Mouse (Mus musculus) thymus, postnatal 36 days (tissue): ENCODE data around the gene Emid1.

Source experiments
- DNase-seq, 2 experiments: peaks; one replicate each; pipeline ENCODE4 v3.0.0; 2022; ENCODE audit warnings: mixed read lengths in 2 of 2

The Emid1 gene

GRCm38 (mm10) chr11:5151680-5152337, at the start of gene Emid1:
Gene Emid1, minus strand, starts transcription at chr11:5152257.
- peak; percentile 59 to 69 for DNase-seq

DNA sequence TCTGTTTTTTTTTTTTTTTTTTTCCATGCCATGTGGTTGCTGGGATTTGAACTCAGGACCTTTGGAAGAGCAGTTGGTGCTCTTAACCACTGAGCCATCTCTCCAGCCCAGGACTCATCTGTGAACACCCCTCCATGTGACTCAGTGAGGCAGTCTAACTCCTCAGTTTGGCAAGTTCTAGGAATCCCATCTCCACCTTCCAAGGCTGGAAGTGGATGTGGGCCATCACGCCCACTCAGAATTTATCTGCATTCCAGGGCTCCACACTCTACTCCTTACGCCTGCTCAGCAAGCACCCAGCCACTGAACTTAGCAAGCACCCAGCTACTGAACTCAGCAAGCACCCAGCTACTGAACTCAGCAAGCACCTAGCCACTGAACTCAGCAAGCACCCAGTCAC, 47.8 kb upstream of the Emid1 start:
- DNase-seq = no peak

GRCm38 (mm10) chr11:5197068-5197467, 45.0 kb upstream of the Emid1 start:
- DNase-seq = no peak

DNA sequence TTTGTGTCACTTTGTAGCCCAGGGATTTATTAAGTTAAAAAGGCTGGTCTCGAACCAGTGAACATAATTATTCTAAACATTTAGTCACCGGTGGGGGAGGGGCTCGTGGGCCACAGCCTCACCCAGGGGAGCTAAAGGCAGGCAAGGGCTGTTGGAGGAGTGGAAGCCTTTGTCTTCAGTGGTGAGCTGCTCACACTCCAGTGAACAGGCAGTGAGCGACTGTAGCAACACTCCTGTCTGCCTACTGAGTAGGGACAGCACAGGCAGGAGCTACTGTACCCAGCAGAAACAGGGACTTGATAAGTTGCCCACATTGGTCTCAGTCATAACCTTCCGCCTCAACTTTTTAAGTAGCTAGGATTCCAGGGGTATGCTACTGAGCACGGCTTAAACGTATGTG, 44.5 kb upstream of the Emid1 start:
- DNase-seq = no peak

DNA sequence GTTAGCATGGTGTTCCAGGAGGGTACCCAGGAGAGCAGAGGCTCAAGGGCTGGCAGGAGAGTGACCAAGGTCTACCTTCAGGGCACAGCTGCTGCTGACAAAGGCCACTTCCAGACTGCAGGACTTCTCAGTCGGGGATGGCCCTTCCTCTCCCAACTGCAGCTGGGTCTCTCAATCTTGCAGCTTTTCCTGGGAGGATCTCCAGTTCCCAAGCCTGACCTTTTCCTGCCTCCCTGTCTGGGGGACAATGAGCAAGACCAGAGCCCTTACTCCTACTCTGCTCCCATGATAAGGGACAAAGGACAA, 41.5 kb upstream of the Emid1 start:
- DNase-seq = no peak

GRCm38 (mm10) chr11:5192840-5193575, 41.0 kb upstream of the Emid1 start:
- no peak for DNase-seq

DNA sequence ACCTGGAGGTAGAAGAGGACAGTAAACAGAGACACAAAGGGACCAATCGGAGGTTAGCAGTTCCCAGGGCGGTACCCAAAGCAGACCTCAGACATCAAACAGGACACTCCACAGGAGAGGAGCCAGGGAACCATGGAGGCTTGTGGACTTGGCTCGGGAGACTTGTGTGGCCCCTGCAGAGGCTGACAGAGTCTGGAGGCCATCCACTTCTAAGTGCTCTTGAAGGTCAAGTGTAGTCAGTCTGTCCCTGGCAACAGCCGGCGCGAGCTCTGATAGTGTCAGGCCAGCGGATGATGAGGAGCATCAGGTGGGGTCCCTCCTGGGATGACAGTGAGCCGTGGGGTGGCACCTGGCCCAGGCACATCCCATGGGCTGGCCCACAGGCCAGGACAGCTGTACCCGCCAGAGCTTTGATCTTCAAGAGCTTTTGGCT, 40.0 kb upstream of the Emid1 start:
- no peak for DNase-seq

DNA sequence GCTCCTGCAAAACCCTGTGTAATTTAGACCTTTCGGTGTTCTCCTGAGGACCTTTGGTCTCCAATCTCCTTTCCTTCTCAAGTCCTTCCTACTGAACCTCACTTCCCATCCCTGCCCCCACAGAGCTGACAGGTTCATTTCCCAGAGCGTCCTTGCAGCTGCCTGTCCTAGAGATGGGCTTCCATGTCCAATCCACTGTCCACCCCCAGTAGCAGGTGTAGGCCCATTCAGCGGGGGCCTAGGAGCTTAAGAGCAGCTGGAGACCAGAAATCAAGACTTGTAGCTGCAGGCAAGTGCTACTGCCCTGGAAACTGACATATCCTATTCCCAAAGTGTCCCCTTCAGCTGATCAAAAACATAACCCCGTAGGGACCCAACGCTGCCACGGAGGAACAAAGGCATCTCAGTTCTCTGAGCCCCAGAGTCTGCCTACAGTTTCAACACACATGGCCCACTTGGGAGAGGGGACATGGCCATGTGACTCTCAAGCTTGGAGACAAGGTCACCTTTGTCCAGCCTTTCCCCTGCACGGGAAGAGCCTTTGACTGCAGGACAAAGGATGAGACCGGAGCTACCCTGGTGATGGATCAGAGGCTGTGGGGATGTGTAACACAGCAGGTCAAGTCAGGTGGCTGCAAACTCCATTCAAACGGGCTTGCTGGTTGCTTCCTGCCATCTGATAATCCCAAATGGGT, 37.3 kb upstream of the Emid1 start:
- no peak for DNase-seq

- no peak for DNase-seq
Measured at GRCm38 (mm10) chr11:5188170-5188569, 36.1 kb upstream of the Emid1 start.

- no peak for DNase-seq
Measured at GRCm38 (mm10) chr11:5184832-5185231, 32.8 kb upstream of the Emid1 start.

DNA sequence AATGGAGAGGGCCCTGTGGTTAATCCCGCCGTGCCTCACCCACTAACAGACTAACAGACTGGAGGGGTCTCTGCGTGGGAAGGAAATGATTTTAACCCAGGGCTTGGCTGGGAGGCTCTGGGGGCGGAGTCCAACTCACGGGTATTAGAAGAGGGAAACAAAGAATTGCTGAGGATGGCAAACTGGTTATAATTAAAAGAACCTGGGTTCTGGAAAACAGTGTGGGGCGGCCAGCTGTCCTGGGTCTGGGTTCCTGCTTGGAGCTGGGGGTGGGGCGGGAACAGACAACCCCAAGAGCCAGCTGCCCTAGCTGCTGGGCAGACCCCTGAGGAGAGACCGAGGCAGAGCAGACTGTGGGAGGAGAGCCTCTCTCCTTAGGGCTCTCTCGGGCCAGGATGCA, 32.2 kb upstream of the Emid1 start:
- peak; percentile 19 to 38 for DNase-seq

DNA sequence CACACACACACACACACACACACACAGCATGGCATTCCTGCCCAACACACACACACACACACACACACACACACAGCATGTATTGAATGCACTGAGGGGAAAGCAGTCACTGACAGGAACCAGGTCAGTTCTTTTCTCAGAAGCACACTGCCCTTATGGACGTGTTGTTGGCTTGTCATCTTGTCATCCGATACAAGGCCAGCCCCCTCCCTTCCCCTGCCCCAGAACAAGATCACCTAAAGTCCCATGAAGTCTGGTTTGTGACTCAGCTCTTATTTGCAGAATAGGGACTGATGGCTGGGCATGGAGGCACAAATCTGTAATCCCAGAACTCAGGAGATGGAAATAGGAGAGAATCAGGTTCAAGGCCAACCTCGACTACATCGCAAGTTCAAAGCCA, 30.8 kb upstream of the Emid1 start:
- DNase-seq = no peak

- peak; percentile 93 to 96 for DNase-seq
Measured at GRCm38 (mm10) chr11:5181850-5182404, 29.9 kb upstream of the Emid1 start.

DNA sequence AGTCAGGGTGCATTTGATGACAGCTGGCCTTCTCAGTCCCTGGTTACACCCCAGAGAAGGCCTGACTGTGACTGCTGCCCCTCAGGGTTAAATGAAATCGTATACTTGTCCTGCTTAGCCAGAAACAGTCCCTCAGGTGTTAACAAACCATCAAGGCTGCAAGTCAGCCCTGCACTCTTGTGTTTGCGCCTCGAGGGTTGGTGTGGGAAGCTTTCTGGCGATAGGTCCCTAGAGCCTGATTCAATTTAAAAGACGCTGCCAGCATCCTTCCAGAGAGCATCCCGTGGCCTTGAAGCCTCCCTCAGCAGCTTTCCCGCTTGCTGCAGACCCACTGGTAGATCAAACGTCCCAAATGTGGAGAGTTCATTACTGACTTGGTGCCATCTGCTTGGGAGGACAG, 27.3 kb upstream of the Emid1 start:
- peak; percentile 40 to 47 for DNase-seq

- DNase-seq = peak; percentile 76 to 87
Measured at GRCm38 (mm10) chr11:5177171-5177570, 25.1 kb upstream of the Emid1 start.

DNA sequence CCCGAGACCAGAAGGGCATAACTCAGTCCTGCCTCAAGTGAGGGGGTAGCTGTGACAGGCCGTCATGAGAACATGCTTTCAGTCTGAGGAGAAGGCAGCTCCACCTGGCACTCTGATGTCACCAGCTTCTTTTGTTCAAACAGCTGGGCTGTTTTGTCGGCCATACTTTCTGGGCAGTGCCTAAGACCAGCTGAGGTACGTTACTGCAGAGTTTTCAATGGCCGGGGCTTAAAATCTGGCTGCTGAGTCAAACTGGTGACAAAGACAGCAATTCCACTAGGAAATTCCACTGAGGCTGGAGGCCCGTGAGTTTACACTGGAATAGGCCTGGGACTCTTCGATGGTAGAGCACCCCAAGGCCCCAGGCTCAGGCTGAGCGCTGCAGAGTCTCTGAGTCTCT, 24.6 kb upstream of the Emid1 start:
- peak; percentile 60 to 69 for DNase-seq

- DNase-seq = no peak
Measured at GRCm38 (mm10) chr11:5175866-5176265, 23.8 kb upstream of the Emid1 start.

- no peak for DNase-seq
Measured at GRCm38 (mm10) chr11:5175141-5175540, 23.1 kb upstream of the Emid1 start.

GRCm38 (mm10) chr11:5172861-5173260, 20.8 kb upstream of the Emid1 start:
- no peak for DNase-seq

- no peak for DNase-seq
Measured at GRCm38 (mm10) chr11:5167311-5167710, 15.3 kb upstream of the Emid1 start.

- no peak for DNase-seq
Measured at GRCm38 (mm10) chr11:5165471-5165916, 13.4 kb upstream of the Emid1 start.

DNA sequence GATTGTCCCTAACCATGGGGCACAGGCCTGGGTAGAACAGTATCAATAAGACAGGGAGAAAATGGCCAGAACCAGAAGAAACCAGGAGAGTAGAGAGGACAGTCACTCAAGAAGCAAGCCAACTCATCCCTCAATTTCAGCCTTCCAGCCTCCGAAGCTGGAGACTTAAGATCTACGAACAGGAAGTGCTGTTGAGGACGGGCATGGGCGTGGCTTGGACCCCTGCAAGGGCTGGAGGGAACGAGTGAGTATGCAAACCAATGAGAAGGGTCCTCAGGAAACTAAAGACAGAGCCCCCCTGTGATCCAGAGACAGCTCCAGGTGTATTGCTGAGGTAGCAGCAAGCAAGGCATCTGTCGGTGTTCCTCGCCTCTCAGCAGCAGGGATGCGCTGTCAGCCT, 12.3 kb upstream of the Emid1 start:
- peak in 1 of 2 experiments; percentile 43 for DNase-seq

DNA sequence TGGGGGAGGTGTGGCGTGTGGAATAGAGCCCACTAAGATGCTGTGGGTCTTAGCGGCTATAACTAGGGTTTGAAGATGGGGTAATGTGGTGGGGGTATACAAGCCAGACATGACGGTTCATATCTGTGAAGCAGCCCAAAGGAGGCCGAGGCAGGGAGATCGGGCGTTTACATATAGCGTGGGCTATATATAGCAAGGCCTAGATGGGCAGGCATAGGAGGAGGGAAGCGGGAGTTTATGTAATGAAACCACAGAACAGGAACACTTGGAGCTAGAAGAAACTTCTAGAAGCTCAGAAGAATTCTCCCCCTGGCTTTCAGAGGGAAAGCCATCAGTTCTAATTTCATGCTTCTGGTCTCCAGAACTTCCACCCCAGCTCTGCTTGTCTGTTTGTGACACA, 11.4 kb upstream of the Emid1 start:
- no peak for DNase-seq
